ENCODE assay signal across 8 mouse cellular contexts in the genomic region with DNA sequence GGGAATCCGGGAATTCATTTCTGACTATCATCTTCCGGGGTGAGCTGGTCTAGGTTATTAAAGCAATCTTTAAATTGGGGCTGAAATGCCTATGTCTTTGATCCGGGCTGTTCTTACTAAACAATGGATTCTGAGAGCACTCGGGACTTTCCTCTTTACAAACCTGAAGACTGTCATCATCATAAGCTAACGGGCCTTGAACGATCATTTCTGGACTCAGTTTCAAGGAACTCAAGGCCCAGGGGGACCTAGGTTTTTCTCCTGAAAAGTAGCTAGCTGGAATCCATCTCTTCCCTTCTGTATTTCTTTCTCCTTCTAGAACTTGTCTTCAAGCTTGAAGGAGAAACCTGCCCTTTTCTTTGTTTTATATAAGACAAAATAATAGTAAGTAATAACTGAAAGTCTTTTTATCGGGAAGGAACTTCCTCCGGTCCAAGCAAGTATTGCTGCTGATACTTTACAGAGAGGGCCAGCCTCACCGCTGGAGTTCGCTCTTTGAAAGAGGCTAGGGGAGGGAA. TPM values are rescaled to one million over a fixed set of nuclear protein-coding genes. Genes with fewer than 3 reads are reported as not detected.
DNase-seq lines count a peak whose midpoint lies in the region; ATAC-seq lines count a peak whose summit lies in the region.

No protein-coding gene starts in this region.

- no peaks in the 10 kb centered on the region for H3K36me3 ChIP-seq in kidney, embryonic 15.5 days
- H3K36me3 ChIP-seq in embryonic facial prominence, embryonic 10.5 days (replicated peaks): no peaks in the 10 kb centered on the region
- no peaks in the 10 kb centered on the region for H3K36me3 ChIP-seq in hindbrain, embryonic 15.5 days
- no peaks in the 10 kb centered on the region for H3K36me3 ChIP-seq in midbrain, embryonic 14.5 days (ENCODE audit: control insufficient read depth, insufficient read depth, low read length)

- H3K4me2 ChIP-seq in kidney, embryonic 15.5 days: peak overlapping the region; percentile 98
- peak overlapping the region; percentile 93 for H3K4me2 ChIP-seq in hindbrain, embryonic 15.5 days
- peak overlapping the region; percentile 91 for H3K4me2 ChIP-seq in midbrain, embryonic 14.5 days (ENCODE audit: low read length)

- no peak for ATAC-seq in kidney, embryonic 15.5 days (replicated peaks; ENCODE audit: low FRiP score)
- no peak for ATAC-seq in hindbrain, embryonic 15.5 days (ENCODE audit: low FRiP score, low read depth)
- no peak for ATAC-seq in midbrain, embryonic 14.5 days (ENCODE audit: low FRiP score, low TSS enrichment)
- ATAC-seq in erythroid progenitor cell, adult 5-6 weeks (replicated peaks; ENCODE audit: low FRiP score, poor library complexity, severe bottlenecking): no peak

- H3K27me3 ChIP-seq in kidney, embryonic 15.5 days: peaks cover 66% of the 10 kb centered on the region
- H3K27me3 ChIP-seq in embryonic facial prominence, embryonic 10.5 days (replicated peaks; ENCODE audit: low read depth, poor library complexity, severe bottlenecking): peaks cover 90% of the 10 kb centered on the region
- no peaks in the 10 kb centered on the region for H3K27me3 ChIP-seq in hindbrain, embryonic 15.5 days
- peaks cover 12% of the 10 kb centered on the region for H3K27me3 ChIP-seq in midbrain, embryonic 14.5 days (ENCODE audit: control insufficient read depth, insufficient read depth, low read length)

- peak overlapping the region; percentile 60 for H3K9ac ChIP-seq in kidney, embryonic 15.5 days
- peak overlapping the region; percentile 82 for H3K9ac ChIP-seq in hindbrain, embryonic 15.5 days
- H3K9ac ChIP-seq in midbrain, embryonic 14.5 days (replicated peaks; ENCODE audit: low read length): peak overlapping the region; percentile 82; the same call in 1 of the 2 replicates

- H3K9me3 ChIP-seq in kidney, embryonic 15.5 days (replicated peaks): no peaks in the 10 kb centered on the region
- no peaks in the 10 kb centered on the region for H3K9me3 ChIP-seq in embryonic facial prominence, embryonic 10.5 days
- H3K9me3 ChIP-seq in hindbrain, embryonic 15.5 days: no peaks in the 10 kb centered on the region
- no peaks in the 10 kb centered on the region for H3K9me3 ChIP-seq in midbrain, embryonic 14.5 days (ENCODE audit: control insufficient read depth, low read length)

- peak overlapping the region; percentile 77 for H3K4me3 ChIP-seq in kidney, embryonic 15.5 days (replicated peaks)
- H3K4me3 ChIP-seq in embryonic facial prominence, embryonic 10.5 days: peak overlapping the region; percentile 74
- H3K4me3 ChIP-seq in hindbrain, embryonic 15.5 days: peak overlapping the region; percentile 77
- peak overlapping the region; percentile 75 for H3K4me3 ChIP-seq in midbrain, embryonic 14.5 days (replicated peaks; ENCODE audit: low read depth, low read length)

- DNase-seq in kidney, postnatal 14 days: no peak
- DNase-seq in embryonic facial prominence, embryonic 10.5 days (ENCODE audit: low spot score): no peak
- no peak for DNase-seq in midbrain, embryonic 14.5 days
- DNase-seq in T-cell, adult 2 months (ENCODE audit: low spot score): no peak
- DNase-seq in right cerebral cortex, postnatal 36 days (ENCODE audit: low spot score in 2 of 2): no peak

- peak overlapping the region; percentile 71 for H3K27ac ChIP-seq in kidney, embryonic 15.5 days
- peak overlapping the region; percentile 86 for H3K27ac ChIP-seq in embryonic facial prominence, embryonic 10.5 days (replicated peaks)
- peak overlapping the region; percentile 86 for H3K27ac ChIP-seq in hindbrain, embryonic 15.5 days (replicated peaks)
- H3K27ac ChIP-seq in midbrain, embryonic 14.5 days (replicated peaks; ENCODE audit: low read depth, low read length): peak overlapping the region; percentile 86

- WGBS in kidney, embryonic 15.5 days: 16% methylated on average over 10 of the region's 10 CpGs
- 17% methylated on average over 10 of the region's 10 CpGs for WGBS in embryonic facial prominence, embryonic 10.5 days
- 22% methylated on average over 10 of the region's 10 CpGs for WGBS in hindbrain, embryonic 15.5 days
- 15% methylated on average over 10 of the region's 10 CpGs for WGBS in midbrain, embryonic 14.5 days

- H3K4me1 ChIP-seq in kidney, embryonic 15.5 days: peaks cover 27% of the 10 kb centered on the region
- H3K4me1 ChIP-seq in embryonic facial prominence, embryonic 10.5 days: peaks cover 25% of the 10 kb centered on the region
- H3K4me1 ChIP-seq in hindbrain, embryonic 15.5 days (replicated peaks): peaks cover 26% of the 10 kb centered on the region
- H3K4me1 ChIP-seq in midbrain, embryonic 14.5 days (ENCODE audit: control insufficient read depth, insufficient read depth, low read length): peaks cover 16% of the 10 kb centered on the region

RNA-seq across cellular contexts. Expression of gene Lmo2, which starts 11.2 kb away (rescaled TPM):
- 32.1 and 33.3 TPM in 2 replicates for polyA plus RNA-seq in kidney, embryonic 15.5 days (2015; fragmentation: Nextera tagmentation; extraction: Ambion mirVana)
- polyA plus RNA-seq in embryonic facial prominence, embryonic 10.5 days (2016; fragmentation: Nextera tagmentation; extraction: Ambion mirVana): 13.7 and 15.7 TPM in 2 replicates
- 36.0 and 37.9 TPM in 2 replicates for polyA plus RNA-seq in hindbrain, embryonic 15.5 days (2015; fragmentation: Nextera tagmentation; extraction: Ambion mirVana)
- 25.8 and 31.6 TPM in 2 replicates for polyA plus RNA-seq in midbrain, embryonic 14.5 days (2014; fragmentation: Nextera tagmentation; extraction: Ambion mirVana)
- 633 and 653 TPM in 2 replicates for total RNA-seq in erythroid progenitor cell, adult 5-6 weeks (2015; ENCODE audit: low replicate concordance)
- 362 and 409 TPM in 2 replicates for total RNA-seq in erythroid progenitor cell, adult 5-6 weeks (2017; ENCODE audit: low replicate concordance)

RNA-seq across cellular contexts. Expression of gene Fbxo3, which starts 58.5 kb away (rescaled TPM):
- polyA plus RNA-seq in kidney, embryonic 15.5 days (2015; fragmentation: Nextera tagmentation; extraction: Ambion mirVana): 54.3 and 56.6 TPM in 2 replicates
- 44.4 and 44.9 TPM in 2 replicates for polyA plus RNA-seq in embryonic facial prominence, embryonic 10.5 days (2016; fragmentation: Nextera tagmentation; extraction: Ambion mirVana)
- 66.9 and 67.0 TPM in 2 replicates for polyA plus RNA-seq in hindbrain, embryonic 15.5 days (2015; fragmentation: Nextera tagmentation; extraction: Ambion mirVana)
- polyA plus RNA-seq in midbrain, embryonic 14.5 days (2014; fragmentation: Nextera tagmentation; extraction: Ambion mirVana): 69.7 and 75.6 TPM in 2 replicates
- total RNA-seq in erythroid progenitor cell, adult 5-6 weeks (2015; ENCODE audit: low replicate concordance): 84.3 and 95.2 TPM in 2 replicates
- total RNA-seq in erythroid progenitor cell, adult 5-6 weeks (2017; ENCODE audit: low replicate concordance): 96.8 and 101 TPM in 2 replicates

RNA-seq across cellular contexts. Expression of gene 4931422A03Rik, which starts 59.2 kb away (rescaled TPM):
- polyA plus RNA-seq in kidney, embryonic 15.5 days (2015; fragmentation: Nextera tagmentation; extraction: Ambion mirVana): 1.8 and 2.1 TPM in 2 replicates
- polyA plus RNA-seq in embryonic facial prominence, embryonic 10.5 days (2016; fragmentation: Nextera tagmentation; extraction: Ambion mirVana): 1.1 and 1.6 TPM in 2 replicates
- 2.7 and 3.0 TPM in 2 replicates for polyA plus RNA-seq in hindbrain, embryonic 15.5 days (2015; fragmentation: Nextera tagmentation; extraction: Ambion mirVana)
- polyA plus RNA-seq in midbrain, embryonic 14.5 days (2014; fragmentation: Nextera tagmentation; extraction: Ambion mirVana): 2.6 and 2.7 TPM in 2 replicates
- 5.8 TPM in 1 of 2 replicates, not detected in the other for total RNA-seq in erythroid progenitor cell, adult 5-6 weeks (2015; ENCODE audit: low replicate concordance)
- total RNA-seq in erythroid progenitor cell, adult 5-6 weeks (2017; ENCODE audit: low replicate concordance): not detected in 2 replicates
